Mouse (Mus musculus) liver, embryonic 13.5 days (tissue): ENCODE results near the gene Ccdc9b. TPM values are rescaled to one million over a fixed set of nuclear protein-coding genes. Genes with fewer than 3 reads are reported as not detected.
A peak's percentile ranks its signal among the peaks of the same experiment; 100 is the strongest.

Source experiments
- ATAC-seq: fragments of 200-750 bp; cut with Nextera tagmentation; 2 replicates; pipeline ENCODE4 v1.8.0; 2017; ENCODE audit warnings: low read depth, mild to moderate bottlenecking, moderate number of reproducible peaks, moderate library complexity
- DNase-seq: peaks from one replicate; pipeline ENCODE4 v3.0.0; 2022
- H3K27ac ChIP-seq: fragments of 300-500 bp; sonication (generic); 2 replicates; pipeline ENCODE4 v1.5.1; 2015; ENCODE audit warnings: moderate library complexity, mild to moderate bottlenecking, inconsistent platforms
- H3K27me3 ChIP-seq: fragments of 300-500 bp; sonication (generic); 2 replicates; pipeline ENCODE4 v1.6.1; 2015; ENCODE audit warnings: mild to moderate bottlenecking, inconsistent platforms
- H3K36me3 ChIP-seq: fragments of 300-500 bp; sonication (generic); 2 replicates; pipeline ENCODE4 v1.6.1; 2015; ENCODE audit warnings: mild to moderate bottlenecking, inconsistent platforms
- H3K4me1 ChIP-seq: fragments of 300-500 bp; sonication (generic); replicated peaks from 2 replicates; pipeline ENCODE4 v1.6.1; 2015; ENCODE audit warnings: inconsistent platforms
- H3K4me2 ChIP-seq: fragments of 300-500 bp; sonication (generic); 2 replicates; pipeline ENCODE4 v1.6.1; 2015; ENCODE audit warnings: inconsistent platforms, mild to moderate bottlenecking, moderate library complexity
- H3K4me3 ChIP-seq: fragments of 300-500 bp; sonication (generic); replicated peaks from 2 replicates; pipeline ENCODE4 v1.5.1; 2015; ENCODE audit warnings: mild to moderate bottlenecking, inconsistent platforms
- H3K9ac ChIP-seq: fragments of 300-500 bp; sonication (generic); 2 replicates; pipeline ENCODE4 v1.6.1; 2015; ENCODE audit warnings: mild to moderate bottlenecking, inconsistent platforms
- H3K9me3 ChIP-seq: fragments of 300-500 bp; sonication (generic); replicated peaks from 2 replicates; pipeline ENCODE4 v1.6.1; 2016; ENCODE audit warnings: inconsistent platforms
- WGBS: fragments of 180-500 bp; shearing (Covaris S2); methylation state at CpG from one replicate; pipeline ENCODE4 v1.1.7; 2015; ENCODE audit not compliant: insufficient replicate concordance; 5-methylcytosine and 5-hydroxymethylcytosine counted together
- polyA plus RNA-seq: library from polyadenylated mRNA; unstranded; fragments of >200 nt; fragmentation: Nextera tagmentation; extraction: Ambion mirVana; gene quantifications from 2 replicates; pipeline ENCODE4 v1.2.1, GENCODE M21; 2015

Ccdc9b gene
- 0.20 and 0.23 TPM in 2 replicates for polyA plus RNA-seq

- peak; percentile 60 for DNase-seq
- Histone ChIP-seq H3K4me3 (peak within 1 kb of the TSS; percentile 41), H3K9ac (peak within 1 kb of the TSS; percentile 63), H3K4me1 (peaks cover 60% of the 10 kb centered on the region), H3K27ac (peak within 1 kb of the TSS; percentile 75), H3K36me3 (no peaks in the 10 kb centered on the region), H3K27me3 (peaks cover 30% of the 10 kb centered on the region), H3K4me2 (peak within 1 kb of the TSS; percentile 71), H3K9me3 (no peaks in the 10 kb centered on the region)
- WGBS, result 23% methylated on average over 29 of the region's 29 CpGs
- ATAC-seq, result peak; percentile 79
Observed at GRCm38 (mm10) chr2:118761906-118762783, at the start of gene Ccdc9b. TSS of gene Ccdc9b (minus strand) at chr2:118762661.

GRCm38 (mm10) chr2:118810861-118811260, 48.4 kb upstream of the Ccdc9b start:
- Histone ChIP-seq H3K9ac (no peak overlapping the region), H3K36me3 (peaks cover 8% of the 10 kb centered on the region), H3K4me3 (no peak overlapping the region), H3K27me3 (no peaks in the 10 kb centered on the region), H3K27ac (no peak overlapping the region), H3K4me2 (no peak overlapping the region), H3K4me1 (peaks cover 38% of the 10 kb centered on the region), H3K9me3 (no peaks in the 10 kb centered on the region)
- WGBS, result 59% methylated on average over 2 of the region's 2 CpGs
- ATAC-seq (no peak), DNase-seq (no peak)

- Histone ChIP-seq H3K9me3 (no peaks in the 10 kb centered on the region), H3K27me3 (no peaks in the 10 kb centered on the region), H3K9ac (peak overlapping the region; percentile 3; the same call in 1 of the 2 replicates), H3K36me3 (no peaks in the 10 kb centered on the region), H3K27ac (peak overlapping the region; percentile 97), H3K4me2 (no peak overlapping the region), H3K4me1 (peaks cover 49% of the 10 kb centered on the region), H3K4me3 (no peak overlapping the region)
- no peak for ATAC-seq
- 54% methylated on average over 4 of the region's 4 CpGs for WGBS
- no peak for DNase-seq
Observed at GRCm38 (mm10) chr2:118806860-118807259, 44.4 kb upstream of the Ccdc9b start.

- DNase-seq, result no peak
- Histone ChIP-seq H3K27me3 (no peaks in the 10 kb centered on the region), H3K36me3 (no peaks in the 10 kb centered on the region), H3K4me3 (no peak overlapping the region), H3K9me3 (no peaks in the 10 kb centered on the region), H3K27ac (peak overlapping the region; percentile 97), H3K4me1 (peaks cover 58% of the 10 kb centered on the region), H3K4me2 (peak overlapping the region; percentile 34), H3K9ac (peak overlapping the region; percentile 37; the same call in 1 of the 2 replicates)
- ATAC-seq, result peak; percentile 61
- 18% methylated on average over 3 of the region's 3 CpGs for WGBS
Observed at GRCm38 (mm10) chr2:118805756-118806155, 43.3 kb upstream of the Ccdc9b start.

GRCm38 (mm10) chr2:118805137-118805536, 42.7 kb upstream of the Ccdc9b start:
- Histone ChIP-seq H3K27ac (peak overlapping the region; percentile 97), H3K9me3 (no peaks in the 10 kb centered on the region), H3K27me3 (no peaks in the 10 kb centered on the region), H3K9ac (peak overlapping the region; percentile 38; the same call in 1 of the 2 replicates), H3K4me1 (peaks cover 64% of the 10 kb centered on the region), H3K36me3 (no peaks in the 10 kb centered on the region), H3K4me3 (no peak overlapping the region), H3K4me2 (peak overlapping the region; percentile 34; the same call in 1 of the 2 replicates)
- 11% methylated on average over 3 of the region's 3 CpGs for WGBS
- ATAC-seq (peak; percentile 26; the same call in 1 of the 2 replicates), DNase-seq (no peak)

GRCm38 (mm10) chr2:118804474-118804873, 42.0 kb upstream of the Ccdc9b start:
- Histone ChIP-seq H3K9me3 (no peaks in the 10 kb centered on the region), H3K36me3 (no peaks in the 10 kb centered on the region), H3K27me3 (no peaks in the 10 kb centered on the region), H3K4me3 (no peak overlapping the region), H3K4me2 (peak overlapping the region; percentile 34; the same call in 1 of the 2 replicates), H3K9ac (0 out of 2 replicates have a peak overlapping the region, but pooled peaks have one; percentile 30), H3K4me1 (peaks cover 64% of the 10 kb centered on the region), H3K27ac (peak overlapping the region; percentile 97)
- DNase-seq (no peak), ATAC-seq (no peak)
- WGBS, result 26% methylated on average over 2 of the region's 2 CpGs

- Histone ChIP-seq H3K27me3 (no peaks in the 10 kb centered on the region), H3K27ac (peak overlapping the region; percentile 97), H3K36me3 (no peaks in the 10 kb centered on the region), H3K4me3 (peak overlapping the region; percentile 52), H3K4me1 (peaks cover 64% of the 10 kb centered on the region), H3K9me3 (0 out of 2 replicates have a peak, but pooled peaks cover 2% of the 10 kb centered on the region), H3K9ac (peak overlapping the region; percentile 72), H3K4me2 (peak overlapping the region; percentile 72)
- WGBS, result 25% methylated on average over 4 of the region's 4 CpGs
- ATAC-seq, result peak; percentile 90
- peak; percentile 59 for DNase-seq
Observed at GRCm38 (mm10) chr2:118802542-118803118, 40.2 kb upstream of the Ccdc9b start.

- DNase-seq, result no peak
- Histone ChIP-seq H3K27me3 (peaks cover 20% of the 10 kb centered on the region), H3K9me3 (0 out of 2 replicates have a peak, but pooled peaks cover 2% of the 10 kb centered on the region), H3K4me2 (no peak overlapping the region), H3K4me1 (peaks cover 43% of the 10 kb centered on the region), H3K36me3 (no peaks in the 10 kb centered on the region), H3K4me3 (no peak overlapping the region), H3K27ac (peak overlapping the region; percentile 40; the same call in 1 of the 2 replicates), H3K9ac (peak overlapping the region; percentile 15; the same call in 1 of the 2 replicates)
- no peak for ATAC-seq
- WGBS, result 46% methylated on average over 4 of the region's 4 CpGs
Observed at GRCm38 (mm10) chr2:118793636-118794035, 31.2 kb upstream of the Ccdc9b start.

GRCm38 (mm10) chr2:118792259-118792613, 29.8 kb upstream of the Ccdc9b start:
- Histone ChIP-seq H3K9me3 (no peaks in the 10 kb centered on the region), H3K4me1 (peaks cover 45% of the 10 kb centered on the region), H3K4me3 (no peak overlapping the region), H3K27ac (no peak overlapping the region), H3K27me3 (peaks cover 20% of the 10 kb centered on the region), H3K4me2 (0 out of 2 replicates have a peak overlapping the region, but pooled peaks have one; percentile 54), H3K9ac (no peak overlapping the region), H3K36me3 (no peaks in the 10 kb centered on the region)
- WGBS, result 76% methylated on average over 4 of the region's 4 CpGs
- ATAC-seq (no peak), DNase-seq (no peak)

GRCm38 (mm10) chr2:118791591-118792258, 29.3 kb upstream of the Ccdc9b start:
- H3K9ac ChIP-seq, result peak overlapping the region; percentile 19; the same call in 1 of the 2 replicates

More at GRCm38 (mm10) chr2:118791591-118792258, 29.3 kb upstream of the Ccdc9b start:
- Histone ChIP-seq H3K27ac (peak overlapping the region; percentile 73), H3K9me3 (no peaks in the 10 kb centered on the region), H3K27me3 (peaks cover 20% of the 10 kb centered on the region), H3K4me2 (peak overlapping the region; percentile 54), H3K4me3 (no peak overlapping the region), H3K4me1 (peaks cover 50% of the 10 kb centered on the region), H3K36me3 (no peaks in the 10 kb centered on the region)
- DNase-seq (peak; percentile 29), ATAC-seq (peak; percentile 83)
- WGBS, result 77% methylated on average over 26 of the region's 26 CpGs
